Mouse (Mus musculus): ENCODE results near the gene Cfap97d1. TPM values are rescaled to one million over a fixed set of nuclear protein-coding genes. Genes with fewer than 3 reads are reported as not detected.

Gene Cfap97d1
- total RNA-seq, 2 experiments from 2014 or later, result not detected

GRCm38 (mm10) chr11:102004251-102004650, 20.2 kb downstream of the Cfap97d1 start:
- intact Hi-C loops (cut with DNase I), result no loop called here
- DNase-seq (ENCODE audit: low spot score in 2 of 2), result no peak

- intact Hi-C loops (cut with DNase I), result no loop called here
- DNase-seq (ENCODE audit: low spot score in 2 of 2), result no peak
These were observed 22.2 kb downstream of the Cfap97d1 start for GRCm38 (mm10) chr11:102006271-102006670.

- no peak for DNase-seq (ENCODE audit: low spot score in 2 of 2)
- intact Hi-C loops (cut with DNase I), result no loop called here
These were observed 22.6 kb downstream of the Cfap97d1 start for GRCm38 (mm10) chr11:102006688-102007087.

- no peak for DNase-seq (ENCODE audit: low spot score in 2 of 2)
- intact Hi-C loops (cut with DNase I), result no loop called here
These were observed 24.3 kb downstream of the Cfap97d1 start for GRCm38 (mm10) chr11:102008372-102008771.

- intact Hi-C loops (cut with DNase I), result no loop called here
- DNase-seq (ENCODE audit: low spot score in 2 of 2), result no peak
These were observed 25.0 kb downstream of the Cfap97d1 start for GRCm38 (mm10) chr11:102008954-102009637.

GRCm38 (mm10) chr11:102010140-102010539, 26.1 kb downstream of the Cfap97d1 start:
- intact Hi-C loops (cut with DNase I), result no loop called here
- DNase-seq (ENCODE audit: low spot score in 2 of 2), result peak in 1 of 2 experiments; percentile 55

GRCm38 (mm10) chr11:102011510-102011909, 27.4 kb downstream of the Cfap97d1 start:
- no peak for DNase-seq (ENCODE audit: low spot score in 2 of 2)
- intact Hi-C loops (cut with DNase I), result no loop called here

GRCm38 (mm10) chr11:102013201-102013600, 29.1 kb downstream of the Cfap97d1 start:
- intact Hi-C loops (cut with DNase I), result no loop called here
- DNase-seq (ENCODE audit: low spot score in 2 of 2), result no peak

GRCm38 (mm10) chr11:102015472-102015871, 31.4 kb downstream of the Cfap97d1 start:
- intact Hi-C loops (cut with DNase I), result no loop called here
- no peak for DNase-seq (ENCODE audit: low spot score in 2 of 2)

- intact Hi-C loops (cut with DNase I), result no loop called here
- DNase-seq (ENCODE audit: low spot score in 2 of 2), result no peak
These were observed 32.1 kb downstream of the Cfap97d1 start for GRCm38 (mm10) chr11:102016136-102016535.

GRCm38 (mm10) chr11:102019736-102020135, 35.7 kb downstream of the Cfap97d1 start:
- intact Hi-C loops (cut with DNase I), result no loop called here
- DNase-seq (ENCODE audit: low spot score in 2 of 2), result no peak

GRCm38 (mm10) chr11:102021196-102021595, 37.1 kb downstream of the Cfap97d1 start:
- intact Hi-C loops (cut with DNase I), result no loop called here
- no peak for DNase-seq (ENCODE audit: low spot score in 2 of 2)

GRCm38 (mm10) chr11:102023406-102023805, 39.3 kb downstream of the Cfap97d1 start:
- peak in 1 of 2 experiments; percentile 83 for DNase-seq (ENCODE audit: low spot score in 2 of 2)
- intact Hi-C loops (cut with DNase I), result no loop called here

- DNase-seq (ENCODE audit: low spot score in 2 of 2), result no peak
These were observed 40.1 kb downstream of the Cfap97d1 start for GRCm38 (mm10) chr11:102024084-102024758.

GRCm38 (mm10) chr11:102024875-102025274, 40.8 kb downstream of the Cfap97d1 start:
- intact Hi-C loops (cut with DNase I), result no loop called here

More at GRCm38 (mm10) chr11:102024084-102024758, 40.1 kb downstream of the Cfap97d1 start:
- intact Hi-C loops (cut with DNase I), result no loop called here

GRCm38 (mm10) chr11:102025354-102025753, 41.3 kb downstream of the Cfap97d1 start:
- intact Hi-C loops (cut with DNase I), result no loop called here
- DNase-seq (ENCODE audit: low spot score in 2 of 2), result no peak

More at GRCm38 (mm10) chr11:102024875-102025274, 40.8 kb downstream of the Cfap97d1 start:
- no peak for DNase-seq (ENCODE audit: low spot score in 2 of 2)

GRCm38 (mm10) chr11:102025991-102026660, 42.0 kb downstream of the Cfap97d1 start:
- intact Hi-C loops (cut with DNase I), result loop anchor here (2.0 kb wide), 3 partner anchors 33 to 63 kb away; partner anchors contain the start of genes Cfap97d1 and Mpp2
- DNase-seq (ENCODE audit: low spot score in 2 of 2), result peak in 1 of 2 experiments; percentile 49

- intact Hi-C loops (cut with DNase I), result loop anchor here (2.0 kb wide), 3 partner anchors 34 to 62 kb away; partner anchors contain the start of genes Cfap97d1 and Mpp2
- DNase-seq (ENCODE audit: low spot score in 2 of 2), result peak; percentile 63 to 69
These were observed 42.7 kb downstream of the Cfap97d1 start for GRCm38 (mm10) chr11:102026694-102027360.

GRCm38 (mm10) chr11:102027361-102028017, 43.4 kb downstream of the Cfap97d1 start:
- intact Hi-C loops (cut with DNase I), result loop anchor here (2.0 kb wide), 3 partner anchors 35 to 61 kb away; partner anchors contain the start of genes Cfap97d1 and Mpp2
- DNase-seq (ENCODE audit: low spot score in 2 of 2), result no peak
